Mouse (Mus musculus): ENCODE measurements around the gene Ddx4. TPM values are rescaled to one million over a fixed set of nuclear protein-coding genes. Genes with fewer than 3 reads are reported as not detected.

The Ddx4 gene
- total RNA-seq (2018; cell fraction: chromatin; rRNA removed), result 1 to 10 TPM in 22 of 26 experiments, under 1 TPM in 4; 0.25 to 3.8 (median 1.7) TPM
- total RNA-seq (2018; cell fraction: cytosol; rRNA removed), result 1 to 10 TPM in 11 of 26 experiments, under 1 TPM in 15; 0.14 to 3.3 (median 0.50) TPM
- total RNA-seq (2018; cell fraction: nucleus; rRNA removed), result 1 to 10 TPM in 18 of 26 experiments, under 1 TPM in 8; 0.64 to 3.8 (median 1.2) TPM
- polyA plus RNA-seq (2018), result 0.11 to 0.95 TPM (median 0.28 TPM) in 3 replicates

GRCm38 (mm10) chr13:112652205-112652604 is at the start of gene Ddx4:
Ddx4 (minus strand) TSS chr13:112652475.
- 90% methylated on average over 31 of the region's 45 CpGs for WGBS (ENCODE audit: missing documents)
- Histone ChIP-seq H3K79me2 (ENCODE audit: inconsistent target) (no peaks in the 10 kb centered on the region), H3K4me3 (ENCODE audit: inconsistent target) (no peak within 1 kb of the TSS), H3K27ac (no peak within 1 kb of the TSS), H3K36me3 (ENCODE audit: inconsistent target) (no peaks in the 10 kb centered on the region)

GRCm38 (mm10) chr13:112701256-112701655 is 49.0 kb upstream of the Ddx4 start:
- no peaks in the 10 kb centered on the region for H3K79me2 ChIP-seq (ENCODE audit: inconsistent target)
- H3K36me3 ChIP-seq (ENCODE audit: inconsistent target), result peaks cover 57% of the 10 kb centered on the region
- WGBS (ENCODE audit: missing documents), result 94% methylated on average over 8 of the region's 8 CpGs
- H3K4me3 ChIP-seq (ENCODE audit: inconsistent target), result no peak overlapping the region
- H3K27ac ChIP-seq, result no peak overlapping the region

GRCm38 (mm10) chr13:112695526-112696240 is 43.4 kb upstream of the Ddx4 start:
- H3K27ac ChIP-seq, result peak overlapping the region; percentile 32
- H3K4me3 ChIP-seq (ENCODE audit: inconsistent target), result no peak overlapping the region
- 97% methylated on average over 8 of the region's 8 CpGs for WGBS (ENCODE audit: missing documents)
- H3K36me3 ChIP-seq (ENCODE audit: inconsistent target), result peaks cover 44% of the 10 kb centered on the region
- H3K79me2 ChIP-seq (ENCODE audit: inconsistent target), result no peaks in the 10 kb centered on the region

GRCm38 (mm10) chr13:112692870-112693553 is 40.7 kb upstream of the Ddx4 start:
- Histone ChIP-seq H3K79me2 (ENCODE audit: inconsistent target) (no peaks in the 10 kb centered on the region), H3K36me3 (ENCODE audit: inconsistent target) (peaks cover 40% of the 10 kb centered on the region; the same call in 1 of the 2 replicates), H3K4me3 (ENCODE audit: inconsistent target) (no peak overlapping the region), H3K27ac (no peak overlapping the region)
- 97% methylated on average over 10 of the region's 10 CpGs for WGBS (ENCODE audit: missing documents)

GRCm38 (mm10) chr13:112686155-112686554 is 33.9 kb upstream of the Ddx4 start:
- Histone ChIP-seq H3K27ac (no peak overlapping the region), H3K4me3 (ENCODE audit: inconsistent target) (no peak overlapping the region), H3K79me2 (ENCODE audit: inconsistent target) (no peaks in the 10 kb centered on the region), H3K36me3 (ENCODE audit: inconsistent target) (peaks cover 20% of the 10 kb centered on the region; the same call in 1 of the 2 replicates)
- WGBS (ENCODE audit: missing documents), result 74% methylated on average over 2 of the region's 2 CpGs

GRCm38 (mm10) chr13:112683970-112684369 is 31.7 kb upstream of the Ddx4 start:
- no peak overlapping the region for H3K27ac ChIP-seq
- peaks cover 4% of the 10 kb centered on the region; the same call in 1 of the 2 replicates for H3K36me3 ChIP-seq (ENCODE audit: inconsistent target)
- no peak overlapping the region for H3K4me3 ChIP-seq (ENCODE audit: inconsistent target)
- no peaks in the 10 kb centered on the region for H3K79me2 ChIP-seq (ENCODE audit: inconsistent target)
- WGBS (ENCODE audit: missing documents), result 99% methylated on average over 6 of the region's 6 CpGs

GRCm38 (mm10) chr13:112683312-112683711 is 31.0 kb upstream of the Ddx4 start:
- no peaks in the 10 kb centered on the region for H3K79me2 ChIP-seq (ENCODE audit: inconsistent target)
- H3K4me3 ChIP-seq (ENCODE audit: inconsistent target), result no peak overlapping the region
- 88% methylated on average over 1 of the region's 2 CpGs for WGBS (ENCODE audit: missing documents)
- H3K27ac ChIP-seq, result no peak overlapping the region
- peaks cover 8% of the 10 kb centered on the region; the same call in 1 of the 2 replicates for H3K36me3 ChIP-seq (ENCODE audit: inconsistent target)

- H3K79me2 ChIP-seq (ENCODE audit: inconsistent target), result no peaks in the 10 kb centered on the region
- WGBS (ENCODE audit: missing documents), result 87% methylated on average over 4 of the region's 4 CpGs
- peaks cover 15% of the 10 kb centered on the region; the same call in 1 of the 2 replicates for H3K36me3 ChIP-seq (ENCODE audit: inconsistent target)
- no peak overlapping the region for H3K27ac ChIP-seq
- H3K4me3 ChIP-seq (ENCODE audit: inconsistent target), result no peak overlapping the region
Measured at GRCm38 (mm10) chr13:112678154-112678553, 25.9 kb upstream of the Ddx4 start.

GRCm38 (mm10) chr13:112673899-112674447 is 21.7 kb upstream of the Ddx4 start:
- Histone ChIP-seq H3K79me2 (ENCODE audit: inconsistent target) (no peaks in the 10 kb centered on the region), H3K4me3 (ENCODE audit: inconsistent target) (no peak overlapping the region), H3K27ac (no peak overlapping the region), H3K36me3 (ENCODE audit: inconsistent target) (peaks cover 49% of the 10 kb centered on the region)
- 34% methylated on average over 9 of the region's 9 CpGs for WGBS (ENCODE audit: missing documents)

- WGBS (ENCODE audit: missing documents), result 94% methylated on average over 6 of the region's 6 CpGs
- no peak overlapping the region for H3K27ac ChIP-seq
- H3K36me3 ChIP-seq (ENCODE audit: inconsistent target), result peaks cover 41% of the 10 kb centered on the region
Measured at GRCm38 (mm10) chr13:112672797-112673196, 20.5 kb upstream of the Ddx4 start.

GRCm38 (mm10) chr13:112671708-112672107 is 19.4 kb upstream of the Ddx4 start:
- WGBS (ENCODE audit: missing documents), result 94% methylated on average over 13 of the region's 13 CpGs
- H3K4me3 ChIP-seq (ENCODE audit: inconsistent target), result no peak overlapping the region
- no peak overlapping the region for H3K27ac ChIP-seq
- peaks cover 41% of the 10 kb centered on the region for H3K36me3 ChIP-seq (ENCODE audit: inconsistent target)
- H3K79me2 ChIP-seq (ENCODE audit: inconsistent target), result no peaks in the 10 kb centered on the region

More at GRCm38 (mm10) chr13:112672797-112673196, 20.5 kb upstream of the Ddx4 start:
- Histone ChIP-seq H3K79me2 (ENCODE audit: inconsistent target) (no peaks in the 10 kb centered on the region), H3K4me3 (ENCODE audit: inconsistent target) (no peak overlapping the region)

- H3K27ac ChIP-seq, result peak overlapping the region; percentile 66
- H3K79me2 ChIP-seq (ENCODE audit: inconsistent target), result peaks cover 30% of the 10 kb centered on the region; the same call in 1 of the 2 replicates
- H3K4me3 ChIP-seq (ENCODE audit: inconsistent target), result peak overlapping the region; percentile 10; the same call in 1 of the 2 replicates
- WGBS (ENCODE audit: missing documents), result 41% methylated on average over 9 of the region's 9 CpGs
- peaks cover 29% of the 10 kb centered on the region for H3K36me3 ChIP-seq (ENCODE audit: inconsistent target)
Measured at GRCm38 (mm10) chr13:112667215-112667614, 14.9 kb upstream of the Ddx4 start.

- Histone ChIP-seq H3K27ac (peak overlapping the region; percentile 66), H3K79me2 (ENCODE audit: inconsistent target) (peaks cover 37% of the 10 kb centered on the region; the same call in 1 of the 2 replicates), H3K4me3 (ENCODE audit: inconsistent target) (peak overlapping the region; percentile 10; the same call in 1 of the 2 replicates), H3K36me3 (ENCODE audit: inconsistent target) (peaks cover 23% of the 10 kb centered on the region)
- 8% methylated on average over 10 of the region's 10 CpGs for WGBS (ENCODE audit: missing documents)
Measured at GRCm38 (mm10) chr13:112666433-112667024, 14.3 kb upstream of the Ddx4 start.

GRCm38 (mm10) chr13:112661687-112662086 is 9.4 kb upstream of the Ddx4 start:
- no peak overlapping the region for H3K27ac ChIP-seq
- H3K4me3 ChIP-seq (ENCODE audit: inconsistent target), result no peak overlapping the region; the same call in 1 of the 2 replicates
- 79% methylated on average over 2 of the region's 2 CpGs for WGBS (ENCODE audit: missing documents)
- H3K79me2 ChIP-seq (ENCODE audit: inconsistent target), result peaks cover 47% of the 10 kb centered on the region; the same call in 1 of the 2 replicates
- H3K36me3 ChIP-seq (ENCODE audit: inconsistent target), result no peaks in the 10 kb centered on the region
